Mouse (Mus musculus): ENCODE results near the gene Elmo1.

The Elmo1 gene

DNA sequence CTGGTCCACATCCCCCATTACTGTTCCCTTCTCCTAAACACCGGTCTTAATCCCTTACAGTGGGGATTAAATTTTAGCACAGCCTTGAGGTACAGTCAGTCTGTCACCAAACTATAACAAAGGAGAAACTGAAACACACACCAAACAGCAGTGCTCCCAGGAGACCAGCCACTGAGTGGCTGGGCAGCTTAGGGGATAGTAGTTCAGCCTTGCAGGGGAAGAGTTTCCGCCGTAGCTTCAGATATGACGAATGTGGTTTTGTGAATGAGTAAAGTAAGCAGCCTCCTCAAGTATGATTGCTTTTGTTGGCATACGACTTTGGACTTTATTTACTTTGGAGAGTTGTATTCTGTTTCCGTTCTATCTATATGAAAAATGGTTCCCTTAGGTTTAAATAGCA lies 281.1 kb downstream of the Elmo1 start:
- DNase-seq (ENCODE audit: extremely low spot score, low read depth, low spot score): no peak

DNA sequence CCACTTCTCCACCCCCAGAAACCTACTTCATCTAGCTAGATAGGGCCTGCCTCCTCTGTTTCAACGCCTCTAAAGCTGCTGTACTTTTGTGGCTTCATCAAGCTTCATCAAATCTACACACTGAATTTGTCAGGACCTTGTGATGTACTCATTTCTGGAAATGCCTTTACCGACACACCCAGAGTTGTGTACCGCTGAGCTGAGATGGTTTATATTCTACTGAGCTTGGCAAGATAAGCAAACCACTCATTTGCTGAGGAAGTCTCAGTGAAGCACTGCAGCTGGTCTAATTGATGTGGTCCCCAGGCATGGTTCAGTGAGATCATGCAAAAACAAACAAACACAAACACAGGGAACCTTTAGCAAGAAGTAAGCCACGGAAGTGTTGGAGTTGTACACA lies 281.9 kb downstream of the Elmo1 start:
- DNase-seq (ENCODE audit: extremely low spot score, low read depth, low spot score): no peak

DNA sequence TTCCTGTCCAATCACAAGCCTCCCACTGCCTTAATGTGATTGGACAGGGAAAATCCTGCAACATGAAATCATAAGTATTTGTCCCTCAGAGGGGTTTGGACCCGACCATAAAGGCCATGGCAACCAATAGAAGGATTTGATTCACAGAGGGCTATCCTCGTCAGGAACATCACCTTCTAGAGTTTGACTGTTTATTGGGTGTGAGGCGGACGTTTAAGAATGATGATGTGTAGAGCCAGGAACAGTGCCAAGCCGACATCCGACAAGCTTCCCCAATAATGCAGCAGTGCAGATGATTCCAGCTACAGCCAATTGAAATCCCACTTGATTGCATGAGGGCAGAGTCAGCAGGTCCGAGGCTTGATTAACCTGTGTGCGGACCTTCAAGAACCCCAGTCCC lies 288.5 kb downstream of the Elmo1 start:
- no peak for DNase-seq (ENCODE audit: extremely low spot score, low read depth, low spot score)

DNA sequence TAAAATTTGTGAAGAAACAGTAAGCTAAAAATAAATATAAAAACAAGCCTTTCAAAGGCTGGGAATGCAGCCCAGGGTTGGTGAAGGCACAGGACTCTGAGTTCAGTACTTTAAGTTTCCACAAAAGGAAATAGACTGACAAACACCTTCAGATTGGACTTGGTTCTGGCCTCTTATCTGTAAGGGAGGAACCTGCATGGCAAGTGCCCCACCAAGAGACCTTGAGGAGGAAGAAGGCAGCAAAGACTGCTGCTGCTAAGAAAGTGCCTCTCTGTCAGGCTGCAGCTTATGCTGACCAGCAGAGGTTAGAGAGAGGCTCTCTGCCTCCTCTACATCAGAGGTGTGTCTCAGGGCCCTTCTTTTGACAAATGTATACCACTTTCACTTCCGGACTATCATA lies 293.5 kb downstream of the Elmo1 start:
- no peak for DNase-seq (ENCODE audit: extremely low spot score, low read depth, low spot score)

DNA sequence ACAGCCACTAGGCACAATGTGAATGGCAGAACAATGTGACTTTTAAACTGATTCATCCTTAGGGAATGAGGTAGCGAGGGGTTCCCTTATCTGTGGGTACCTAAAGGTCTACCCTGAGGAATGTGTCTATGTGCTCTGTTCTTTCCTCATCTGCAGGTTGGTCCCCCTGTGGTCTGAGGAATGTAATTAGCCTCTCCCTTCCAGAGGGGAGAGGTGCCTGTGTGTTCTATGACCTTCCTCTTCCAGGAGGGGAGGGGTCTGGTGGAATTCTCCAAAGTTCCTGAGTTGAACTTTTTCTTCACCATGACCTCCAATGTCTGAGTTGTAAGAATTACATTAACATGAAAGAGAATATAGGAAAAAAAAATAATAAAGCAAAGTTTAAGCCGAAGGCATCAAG lies 294.4 kb downstream of the Elmo1 start:
- DNase-seq (ENCODE audit: extremely low spot score, low read depth, low spot score): no peak

DNA sequence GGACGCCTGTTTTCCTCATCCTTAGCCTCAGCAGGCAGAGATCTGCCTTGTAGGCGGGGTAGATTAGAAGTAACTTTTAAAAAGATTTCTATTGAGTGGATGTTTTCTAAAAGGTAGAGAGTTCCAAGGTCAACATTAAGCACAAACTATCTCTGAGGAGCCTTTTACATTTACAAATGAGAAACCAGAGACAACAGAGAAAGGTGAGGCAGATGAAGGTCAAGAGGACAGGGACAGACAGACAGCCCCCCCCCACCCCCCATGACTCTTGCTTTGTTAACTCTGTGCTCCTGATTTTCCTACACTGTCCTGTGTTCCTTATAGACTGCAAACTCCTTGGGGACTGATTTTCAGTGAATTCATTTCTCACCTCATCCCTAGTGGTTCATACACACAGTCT lies 295.0 kb downstream of the Elmo1 start:
- DNase-seq (ENCODE audit: extremely low spot score, low read depth, low spot score): no peak

DNA sequence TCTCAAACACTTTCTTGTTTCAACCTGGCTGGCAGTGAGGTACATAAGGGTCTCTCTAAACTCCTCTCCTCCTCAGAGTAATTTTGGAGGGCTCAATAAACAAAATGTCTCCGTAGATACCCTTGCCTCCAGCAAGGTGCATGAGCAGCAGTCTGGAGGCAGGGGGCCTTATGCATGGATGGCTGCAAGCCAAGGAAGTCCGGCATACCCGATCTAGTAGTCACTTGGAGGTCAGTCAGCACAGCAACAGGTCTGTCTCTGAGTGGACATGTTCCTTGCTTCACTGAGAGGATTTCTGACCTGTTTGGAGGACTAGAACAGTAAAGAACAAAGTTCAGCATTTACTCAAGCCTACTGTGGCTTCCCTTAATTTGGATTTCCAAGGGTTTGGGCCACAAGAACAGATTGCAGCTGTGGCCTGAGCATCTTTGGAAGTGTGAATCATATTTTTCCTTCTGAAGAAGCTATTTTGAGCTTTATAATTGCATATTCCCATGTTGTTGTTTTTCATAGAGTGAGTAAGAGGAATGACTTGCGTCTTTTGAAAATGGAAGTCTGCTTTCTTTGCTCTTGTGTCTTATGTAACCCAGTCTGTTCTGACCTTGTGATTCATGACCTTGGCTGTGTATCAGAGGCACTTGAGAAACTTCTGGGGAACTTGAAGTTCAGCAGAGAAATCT lies 296.2 kb downstream of the Elmo1 start:
- no peak for DNase-seq (ENCODE audit: extremely low spot score, low read depth, low spot score)

DNA sequence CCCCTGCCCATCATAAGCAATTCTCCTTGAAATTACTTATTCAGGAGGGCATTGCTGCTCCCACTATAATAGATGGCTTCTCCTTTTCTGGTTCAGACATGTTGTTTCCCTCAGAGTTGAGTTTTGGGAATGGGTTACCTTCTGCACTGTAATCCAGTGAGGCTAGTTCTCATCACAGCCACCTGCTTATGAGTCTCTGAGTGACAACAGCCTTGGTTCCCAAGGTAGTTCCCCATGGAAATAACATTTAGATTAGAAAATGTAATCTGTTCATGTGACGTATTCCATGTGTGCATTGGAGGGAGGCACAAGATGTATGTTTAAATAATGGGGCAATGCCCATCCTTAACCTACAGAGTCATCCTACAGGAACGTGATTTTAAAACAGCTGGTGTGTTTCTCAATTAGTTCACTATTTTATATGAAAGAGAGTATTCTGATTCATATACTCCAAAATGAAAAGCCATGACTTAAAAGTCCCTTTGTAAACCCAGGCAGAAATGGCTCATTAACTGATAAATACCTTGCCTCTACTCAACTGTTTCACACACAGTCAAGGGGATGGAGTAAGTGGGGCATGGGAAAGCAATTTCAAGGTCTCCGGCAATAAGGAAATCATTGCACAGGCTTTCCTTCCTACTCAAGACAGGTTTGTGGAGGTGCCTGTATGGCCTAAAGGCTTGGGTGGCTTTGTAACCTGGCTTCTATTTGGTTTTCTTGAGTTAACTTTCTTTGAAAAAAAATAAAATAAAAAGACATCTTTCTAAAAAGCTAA lies 302.6 kb downstream of the Elmo1 start:
- no peak for DNase-seq (ENCODE audit: extremely low spot score, low read depth, low spot score)

DNA sequence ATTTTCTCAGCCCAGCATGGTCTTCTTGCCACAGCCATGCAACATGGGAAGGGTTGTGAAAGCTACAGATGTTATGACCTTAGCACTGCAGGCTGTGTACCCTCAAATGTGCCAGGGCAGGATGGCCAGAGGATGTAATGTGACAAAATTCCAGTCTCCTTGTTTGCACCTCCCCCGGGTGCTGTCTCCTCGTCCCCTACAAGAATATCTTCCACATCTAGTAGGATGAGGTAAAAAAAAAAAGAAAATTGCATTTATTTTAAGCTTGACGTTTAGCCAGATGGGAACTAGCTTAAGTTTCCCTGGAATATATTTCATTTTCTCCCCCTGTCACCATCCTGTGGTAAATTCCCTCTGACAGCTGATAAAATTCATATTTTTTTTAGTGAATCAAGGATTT lies 307.3 kb downstream of the Elmo1 start:
- DNase-seq (ENCODE audit: extremely low spot score, low read depth, low spot score): no peak

DNA sequence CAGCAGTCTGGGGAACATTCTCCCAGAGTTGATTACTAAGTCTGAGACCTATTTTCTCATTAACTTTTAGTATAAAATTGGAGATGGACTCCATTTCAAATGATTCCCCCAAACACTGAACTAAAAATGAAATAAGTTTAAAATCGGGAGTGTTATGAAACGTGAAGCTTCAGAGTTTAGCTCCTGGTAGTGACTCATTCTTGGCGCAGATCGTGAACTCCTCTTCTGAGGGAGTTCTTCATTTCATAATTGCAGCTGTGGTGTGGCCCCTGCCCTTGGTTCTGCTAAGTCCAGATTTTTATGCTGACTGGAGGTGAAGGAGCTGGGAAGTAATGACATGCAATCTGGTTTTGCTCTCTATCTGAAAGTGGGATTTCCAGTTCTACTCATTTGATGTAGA lies 307.9 kb downstream of the Elmo1 start:
- DNase-seq (ENCODE audit: extremely low spot score, low read depth, low spot score): no peak

DNA sequence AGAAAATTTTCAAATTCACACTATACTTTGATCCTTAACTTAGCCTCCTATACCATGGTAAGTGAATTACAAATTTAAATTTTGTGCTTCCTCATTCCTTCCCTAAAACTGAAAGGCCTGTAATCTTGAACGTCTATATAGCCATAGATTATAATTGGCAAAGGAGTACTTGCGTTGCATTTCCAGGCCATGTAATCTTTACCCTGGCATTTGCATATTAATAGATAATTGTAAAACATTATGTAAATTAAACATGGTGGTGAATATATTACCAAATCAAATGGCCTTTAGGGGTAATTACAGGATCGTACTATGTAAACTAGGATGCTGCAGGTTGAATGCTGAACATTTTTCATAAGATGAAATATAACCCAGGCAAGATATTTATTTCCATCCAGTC lies 314.1 kb downstream of the Elmo1 start:
- no peak for DNase-seq (ENCODE audit: extremely low spot score, low read depth, low spot score)

DNA sequence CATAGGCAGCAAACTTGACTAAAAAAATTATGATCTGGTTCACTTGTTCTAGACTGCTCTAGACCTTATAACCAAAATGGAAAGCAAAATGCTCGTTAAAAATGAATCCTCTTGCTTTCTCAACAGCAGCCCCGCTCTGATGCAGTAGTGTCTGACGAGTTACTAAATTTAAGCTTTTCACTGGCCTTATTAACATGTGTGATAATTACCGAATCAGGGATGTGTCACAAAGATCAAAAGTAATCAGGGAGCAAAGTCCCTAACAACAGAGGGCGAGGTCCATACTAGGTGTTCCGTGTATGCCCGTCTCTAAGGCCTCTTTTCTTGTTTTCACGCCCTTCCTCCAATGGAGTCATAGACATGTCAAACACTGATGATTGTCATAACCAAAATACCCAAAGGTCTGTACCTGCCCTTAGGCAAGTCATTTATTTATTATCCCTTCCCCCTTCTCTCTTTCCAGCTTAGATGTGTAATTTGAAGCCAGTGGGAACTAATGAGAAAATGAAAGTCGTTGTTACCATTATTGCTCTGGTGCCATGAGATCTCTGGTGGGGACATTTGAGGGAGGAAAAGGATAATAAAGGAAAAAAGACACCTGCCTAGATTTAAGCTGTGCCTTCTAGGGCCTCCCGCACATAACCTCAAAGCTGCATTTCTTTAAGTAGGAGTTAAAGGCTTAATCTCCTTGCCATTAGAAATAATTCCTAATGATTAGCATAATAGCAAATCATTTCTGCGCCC lies 316.2 kb downstream of the Elmo1 start:
- no peak for DNase-seq (ENCODE audit: extremely low spot score, low read depth, low spot score)

DNA sequence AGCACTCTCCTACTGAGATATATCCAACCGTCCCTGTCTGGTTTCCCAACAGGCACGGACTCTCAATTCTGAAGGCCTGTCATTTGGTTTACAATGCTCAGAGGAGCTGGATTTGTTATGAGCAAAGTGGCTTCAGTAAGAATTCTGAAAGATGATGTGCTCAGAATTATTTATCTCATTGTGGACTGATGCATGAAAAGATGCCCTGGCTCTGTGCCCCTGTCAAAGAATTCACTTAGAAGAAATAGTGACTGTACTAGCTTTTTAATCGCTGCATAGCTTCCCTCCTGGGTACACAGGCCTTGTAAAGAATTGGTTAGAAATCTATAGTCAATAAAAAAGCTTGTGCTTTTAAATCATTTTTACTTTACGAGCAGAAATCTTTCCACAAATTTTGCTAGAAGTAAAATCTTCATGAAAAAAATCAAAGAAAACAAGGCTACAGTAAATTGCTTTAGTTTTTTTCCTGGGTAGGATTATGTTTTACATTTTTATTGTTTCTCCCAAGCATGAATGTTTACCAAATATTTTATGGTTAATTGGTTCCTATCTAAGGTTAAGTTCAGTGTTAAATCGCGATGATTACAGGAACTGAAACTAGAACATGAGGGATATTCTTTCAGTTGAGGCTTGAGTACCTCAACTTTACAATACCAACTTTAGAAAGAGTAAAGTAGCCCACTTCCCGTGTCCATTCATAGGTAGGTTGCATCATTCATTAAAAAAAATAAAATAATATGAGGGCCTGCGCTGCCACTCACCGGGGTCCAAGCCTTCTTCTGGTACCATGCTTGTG lies 320.1 kb downstream of the Elmo1 start:
- no peak for DNase-seq (ENCODE audit: extremely low spot score, low read depth, low spot score)

DNA sequence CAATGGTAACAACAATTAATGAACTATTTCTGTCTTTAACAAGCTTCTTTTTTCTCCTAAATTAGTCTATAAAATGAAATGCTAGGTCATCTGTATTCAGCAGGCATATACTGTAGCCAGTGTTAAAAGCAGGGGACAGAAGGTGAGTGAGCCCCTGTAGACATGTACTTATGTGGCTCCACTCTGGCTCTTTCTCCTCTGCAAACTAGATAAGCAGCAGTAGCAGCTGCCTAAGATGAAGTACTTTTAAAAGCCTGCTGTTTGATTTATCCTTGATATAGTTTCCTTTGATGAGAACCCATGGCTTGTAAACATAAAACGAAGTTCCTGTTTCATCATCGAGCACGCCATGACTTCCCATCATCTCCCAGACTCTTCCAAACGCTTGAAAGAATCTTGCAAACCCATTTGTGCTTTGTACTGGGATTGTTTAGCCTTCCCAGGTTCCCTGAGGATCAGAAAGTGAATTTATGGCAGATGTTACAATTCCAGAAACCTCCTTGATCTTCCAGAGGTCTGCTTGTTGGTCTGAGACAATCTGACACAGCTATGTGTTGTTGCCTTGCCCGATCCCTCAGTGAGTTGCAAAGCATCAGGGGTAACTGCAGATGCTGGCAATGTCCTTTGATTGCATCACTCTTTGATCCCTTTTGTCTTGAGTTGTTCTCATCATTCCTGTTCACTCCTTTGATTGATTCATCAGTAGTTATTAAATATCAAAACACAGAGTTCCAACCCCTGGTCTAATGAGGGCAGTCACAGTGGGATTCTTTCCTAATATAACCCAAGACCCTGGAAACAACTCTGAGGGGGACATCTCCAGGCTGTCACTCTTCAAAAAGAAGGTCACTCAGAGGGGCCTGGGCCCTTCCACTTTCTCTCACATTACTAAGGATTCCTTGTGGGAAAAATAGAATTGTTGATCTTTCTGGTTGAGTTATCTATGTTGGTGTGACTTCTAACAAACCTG lies 326.6 kb downstream of the Elmo1 start:
- DNase-seq (ENCODE audit: extremely low spot score, low read depth, low spot score): no peak

DNA sequence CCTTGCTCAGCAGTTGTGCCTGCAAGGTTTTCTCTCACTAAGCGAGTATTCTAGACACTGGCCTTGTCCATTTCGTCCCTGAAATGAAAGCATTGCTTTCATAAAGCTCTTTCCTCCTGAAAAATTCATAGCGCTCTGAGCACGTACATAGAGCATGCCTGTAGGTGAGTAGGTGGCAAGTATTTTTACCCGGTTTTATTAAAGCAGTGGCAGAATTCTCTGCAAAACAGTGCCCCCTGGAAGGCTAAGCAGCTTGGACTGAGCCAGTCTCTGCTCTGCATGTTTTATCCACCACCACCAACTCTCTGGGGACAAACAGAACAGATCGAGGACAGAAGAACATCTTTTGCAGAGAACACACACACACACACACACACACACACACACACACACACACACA lies 340.6 kb downstream of the Elmo1 start:
- DNase-seq (ENCODE audit: extremely low spot score, low read depth, low spot score): no peak

DNA sequence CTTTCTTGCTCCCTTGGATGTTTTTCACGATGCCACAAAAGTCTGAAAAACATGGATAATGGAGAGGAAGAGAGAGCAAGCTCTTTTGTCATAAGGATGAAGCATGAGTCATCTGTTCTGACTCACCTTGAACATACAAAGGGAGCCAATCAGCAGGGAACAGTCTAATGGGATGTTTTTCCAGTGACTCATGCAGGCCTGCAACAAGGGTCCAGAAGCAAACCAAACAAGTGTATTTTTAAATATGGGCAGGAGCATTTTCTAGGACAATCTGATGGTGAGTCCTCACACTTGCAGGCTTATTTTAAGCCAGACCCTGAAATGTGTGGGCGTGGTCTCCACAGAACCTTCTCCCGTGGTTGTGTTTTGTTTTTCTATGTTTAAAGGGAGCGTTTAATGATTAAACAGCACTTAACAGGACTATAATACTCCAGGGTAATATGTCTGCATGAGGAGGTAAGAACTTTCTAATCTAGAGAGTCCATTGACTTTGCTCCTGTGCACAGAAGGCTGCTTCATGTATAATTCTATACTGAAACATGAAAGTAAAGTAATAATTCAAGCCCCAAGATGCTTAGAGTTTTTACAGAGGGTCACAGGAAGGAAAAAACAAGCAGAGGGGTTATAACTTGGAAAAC lies 342.9 kb downstream of the Elmo1 start:
- no peak for DNase-seq (ENCODE audit: extremely low spot score, low read depth, low spot score)

DNA sequence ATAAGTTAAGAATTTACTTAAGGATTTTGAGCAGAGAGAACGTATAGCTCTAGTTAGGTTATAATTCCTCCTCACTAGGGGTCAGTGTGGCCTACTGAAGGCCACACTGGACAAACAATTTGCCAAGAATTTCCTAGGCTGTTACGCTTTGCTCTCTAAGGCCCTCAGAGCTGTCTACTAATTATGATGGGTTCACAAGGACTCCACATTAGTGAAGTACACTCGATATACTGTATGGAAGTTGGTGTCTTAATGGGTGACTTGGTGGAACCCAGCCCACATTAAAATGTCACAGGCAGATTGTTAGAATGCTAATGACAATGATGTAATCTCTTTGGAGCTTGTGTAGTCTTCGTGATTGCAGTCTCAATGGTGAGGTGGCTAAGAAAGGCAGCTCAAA lies 343.7 kb downstream of the Elmo1 start:
- no peak for DNase-seq (ENCODE audit: extremely low spot score, low read depth, low spot score)

DNA sequence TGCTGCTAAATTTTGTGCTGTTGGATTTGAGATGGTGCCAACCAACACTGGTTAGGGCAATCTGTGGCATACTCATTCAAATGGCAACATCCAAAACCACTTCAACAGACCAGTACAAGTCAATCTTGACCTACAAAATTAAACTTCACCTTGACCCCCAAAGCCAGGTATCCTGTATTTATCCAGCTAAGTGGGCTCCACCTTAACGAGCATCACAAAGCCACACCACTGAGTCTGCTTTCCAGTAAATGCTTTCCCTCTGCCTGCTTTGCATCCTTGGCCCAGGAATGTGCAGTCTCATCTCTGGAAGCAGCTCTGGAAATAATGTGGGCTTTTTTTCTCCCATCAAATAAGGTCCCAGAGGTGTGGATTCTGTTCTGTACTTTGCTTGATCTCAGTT lies 349.1 kb downstream of the Elmo1 start:
- DNase-seq (ENCODE audit: extremely low spot score, low read depth, low spot score): no peak

DNA sequence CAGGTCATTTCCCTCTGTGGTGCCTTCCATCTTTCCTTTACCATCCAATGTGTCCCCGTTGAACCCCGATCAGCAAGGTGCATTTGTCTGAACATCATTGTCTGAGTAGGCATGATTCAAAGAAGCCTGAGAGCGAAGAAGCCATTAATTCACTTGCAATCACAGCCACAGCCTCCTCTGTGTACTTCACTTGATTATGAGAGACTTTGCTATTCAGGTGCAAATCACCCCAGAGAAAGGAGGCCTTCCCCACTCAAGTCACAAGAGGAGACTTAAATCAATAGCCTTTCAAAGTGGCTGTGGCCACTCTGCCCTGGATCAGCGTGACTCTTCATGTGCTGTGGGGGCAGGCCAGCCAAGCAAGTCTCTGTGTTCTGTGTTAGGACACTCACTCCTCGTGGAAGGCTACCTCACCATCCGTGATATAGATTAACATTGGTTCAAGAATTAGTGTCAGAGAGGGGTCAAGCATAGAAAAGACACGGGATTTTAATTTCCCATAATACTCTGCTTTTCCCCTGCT lies 360.5 kb downstream of the Elmo1 start:
- no peak for DNase-seq (ENCODE audit: extremely low spot score, low read depth, low spot score)

Measured in hindlimb bud, embryonic 11.5 days (tissue).